Mouse (Mus musculus) kidney, postnatal 10 days (tissue): ENCODE measurements around the gene Brsk1.

Source experiments
- DNase-seq: peaks from one replicate; pipeline ENCODE4 v3.0.0; 2021; ENCODE audit warnings: mixed read lengths

The Brsk1 gene

GRCm38 (mm10) chr7:4690387-4690786 is at the start of gene Brsk1:
Gene Brsk1, plus strand, starts transcription at chr7:4690604.
- peak; percentile 86 for DNase-seq

DNA sequence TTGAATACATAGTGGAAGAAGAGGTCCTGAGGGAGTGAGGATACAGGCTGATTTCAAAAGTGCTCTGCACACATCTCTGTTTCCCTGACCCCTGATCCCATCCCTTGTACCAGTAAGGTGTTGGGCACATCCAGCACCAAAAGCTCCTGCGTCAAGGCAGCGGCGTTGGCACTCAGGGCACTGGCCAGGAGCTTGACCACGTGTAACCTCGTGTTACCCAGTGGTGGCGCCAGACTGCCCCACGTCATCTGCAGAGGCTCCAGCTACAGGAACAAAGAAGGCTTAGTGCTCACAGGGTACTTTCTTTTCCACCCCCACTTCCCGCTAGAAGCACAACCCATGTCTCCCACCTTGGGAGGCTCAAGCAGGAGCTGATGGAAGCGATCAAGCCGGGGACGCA is 49.2 kb upstream of the Brsk1 start:
- DNase-seq, result no peak

DNA sequence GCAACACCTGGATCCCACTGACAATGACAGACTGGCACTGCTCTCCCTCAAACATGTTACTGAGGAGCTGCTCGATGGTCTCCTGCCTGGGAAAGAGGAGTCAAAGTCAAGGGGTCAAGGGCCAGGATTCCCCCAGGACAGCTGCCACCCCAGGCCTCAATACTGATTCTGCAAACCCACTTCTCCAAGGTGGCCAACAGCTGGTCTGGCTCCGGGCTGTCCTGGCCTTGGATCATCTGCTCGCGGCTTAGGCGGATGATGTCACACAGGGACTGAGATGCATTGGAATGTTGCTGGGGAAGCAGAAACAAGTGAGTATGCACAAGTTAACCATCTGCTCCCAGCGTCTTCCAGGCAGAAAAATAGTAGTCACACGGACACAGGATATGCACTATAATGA is 48.4 kb upstream of the Brsk1 start:
- DNase-seq, result peak; percentile 35

DNA sequence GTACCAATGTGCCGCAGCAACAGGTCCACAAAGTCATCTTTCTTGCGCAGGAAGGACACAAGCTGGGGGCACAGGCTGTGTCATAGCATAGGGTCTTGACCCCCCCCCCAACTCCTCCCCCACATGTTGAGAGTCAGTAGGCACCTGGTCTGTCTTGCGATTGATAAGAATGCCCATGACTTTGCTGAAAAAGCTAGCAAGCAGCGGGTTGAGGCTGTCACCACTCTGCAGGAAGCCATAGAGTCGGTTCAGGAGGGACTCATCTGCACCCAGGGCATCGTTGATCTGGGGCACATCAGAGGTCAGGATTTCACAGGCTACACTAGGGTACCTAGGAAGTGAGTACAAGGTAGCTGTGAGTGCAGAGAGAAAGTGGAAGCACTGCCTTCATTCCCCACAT is 47.2 kb upstream of the Brsk1 start:
- DNase-seq, result no peak

DNA sequence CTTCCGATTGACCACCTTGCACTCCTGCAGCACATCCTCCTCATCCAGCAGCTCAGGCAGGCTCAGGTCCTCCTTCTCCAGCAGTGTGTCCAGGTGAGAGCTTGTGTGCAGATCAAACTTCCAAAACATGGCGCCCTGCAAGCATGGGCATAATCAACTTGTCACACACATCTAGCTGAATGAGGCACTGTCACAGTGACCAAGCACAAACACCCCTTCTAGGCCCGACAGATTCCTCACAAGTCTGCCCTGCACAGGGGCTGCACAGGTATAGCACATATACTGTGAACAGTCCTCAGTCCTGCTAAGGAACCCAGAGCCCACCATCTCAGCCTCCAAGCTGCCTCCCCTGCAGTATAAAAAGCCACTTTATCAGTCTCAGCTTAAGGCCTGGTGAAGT is 43.6 kb upstream of the Brsk1 start:
- no peak for DNase-seq

- DNase-seq, result no peak
These were observed 43.1 kb upstream of the Brsk1 start for GRCm38 (mm10) chr7:4647291-4647690.

DNA sequence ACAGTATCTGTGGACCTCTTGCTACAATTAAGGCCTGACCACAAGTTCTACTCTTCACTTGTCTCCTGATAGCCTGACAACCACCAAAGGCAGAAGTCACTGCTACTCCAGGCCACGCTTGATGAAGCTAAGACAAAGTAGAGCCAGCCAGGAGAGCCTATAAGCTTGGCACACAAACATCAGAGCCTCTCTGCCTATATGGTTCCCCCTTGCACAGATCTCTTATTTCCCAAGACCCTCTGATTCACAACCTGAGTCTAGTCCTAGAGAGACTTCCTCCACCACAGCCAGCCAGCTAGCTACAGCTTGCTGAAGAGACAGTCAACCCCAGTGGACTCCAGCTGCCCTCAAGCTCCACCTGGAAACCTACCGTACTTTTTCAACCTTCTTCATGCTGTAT is 42.4 kb upstream of the Brsk1 start:
- no peak for DNase-seq

DNA sequence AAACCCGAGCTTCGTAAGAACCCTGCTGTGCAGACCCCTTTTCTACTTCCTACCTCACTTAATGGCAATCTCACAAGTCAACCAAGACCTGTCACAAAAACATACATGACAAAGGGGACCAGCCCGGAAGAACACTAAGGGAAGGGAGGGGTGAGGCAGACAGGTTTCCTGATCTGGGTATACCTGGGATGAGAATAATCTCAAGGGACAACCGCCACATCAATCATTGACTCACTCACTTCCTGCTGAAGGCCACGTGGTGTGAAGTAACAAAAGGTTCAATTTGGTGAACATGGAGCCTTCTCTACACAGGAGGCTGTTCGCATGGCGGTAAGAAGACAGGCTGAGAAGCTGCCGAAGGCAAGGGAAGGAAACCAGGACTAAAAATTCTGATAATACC is 38.8 kb upstream of the Brsk1 start:
- no peak for DNase-seq

DNA sequence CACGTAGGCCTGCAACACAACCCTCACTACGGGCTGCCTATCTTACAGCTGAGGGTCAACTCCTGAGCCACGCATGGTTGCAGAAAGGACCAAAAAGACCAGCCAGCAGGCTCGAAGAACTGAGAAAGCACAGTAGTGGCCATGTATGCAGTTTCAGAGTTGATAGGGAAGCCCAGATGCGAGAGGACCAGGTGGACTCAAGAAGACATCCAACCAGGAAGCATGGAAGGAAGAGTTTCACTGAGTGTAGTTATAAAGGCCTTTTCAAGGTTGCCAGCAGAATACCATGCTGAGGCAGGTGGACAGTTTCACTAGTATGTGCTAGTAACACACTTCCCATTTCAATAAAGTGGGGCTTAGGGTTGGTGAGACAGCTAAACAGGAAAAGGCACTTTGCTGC is 37.7 kb upstream of the Brsk1 start:
- DNase-seq, result no peak

DNA sequence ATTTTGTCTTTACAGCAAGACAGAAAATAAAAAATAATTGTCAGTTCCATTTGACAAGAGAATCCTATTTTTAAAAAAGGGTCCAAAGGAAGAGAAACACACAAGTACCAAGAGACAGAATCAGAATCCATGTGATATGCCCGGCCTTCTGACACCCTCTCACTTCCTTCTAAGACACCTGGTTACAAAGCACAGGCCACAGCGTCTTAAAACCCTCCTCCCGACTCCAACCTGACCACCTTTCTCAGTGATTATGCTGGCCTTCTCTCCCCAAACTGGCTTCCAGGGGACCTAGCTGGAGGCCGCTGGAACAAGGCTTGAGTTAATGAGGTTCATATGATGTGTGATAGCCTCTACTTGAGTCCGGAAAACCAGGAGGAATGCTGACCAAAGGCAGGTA is 37.1 kb upstream of the Brsk1 start:
- no peak for DNase-seq

- DNase-seq, result peak; percentile 32
These were observed 36.6 kb upstream of the Brsk1 start for GRCm38 (mm10) chr7:4653780-4654179.

DNA sequence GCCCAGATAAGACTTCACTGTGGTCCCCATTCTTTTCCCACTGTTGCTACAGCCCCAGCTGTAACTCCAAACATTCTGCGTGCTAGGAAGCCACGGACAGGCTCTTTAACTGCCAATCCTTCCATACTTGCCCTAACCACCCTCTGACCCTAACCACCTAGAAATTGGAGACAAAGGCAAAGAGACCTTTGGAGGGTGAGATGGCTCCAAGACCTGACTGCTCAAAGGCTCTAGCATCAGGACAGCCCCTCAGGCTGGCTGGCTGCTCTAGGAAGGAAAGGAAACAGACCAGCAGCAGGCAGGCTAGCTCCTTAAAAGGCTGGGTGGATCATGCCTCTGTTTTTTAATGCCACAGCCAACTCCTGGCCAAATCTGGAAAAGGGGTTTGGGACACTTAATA is 36.2 kb upstream of the Brsk1 start:
- no peak for DNase-seq

- no peak for DNase-seq
These were observed 35.0 kb upstream of the Brsk1 start for GRCm38 (mm10) chr7:4655393-4655792.

GRCm38 (mm10) chr7:4655916-4656315 is 34.5 kb upstream of the Brsk1 start:
- no peak for DNase-seq

- no peak for DNase-seq
These were observed 33.6 kb upstream of the Brsk1 start for GRCm38 (mm10) chr7:4656818-4657217.

- no peak for DNase-seq
These were observed 32.8 kb upstream of the Brsk1 start for GRCm38 (mm10) chr7:4657521-4658127.

DNA sequence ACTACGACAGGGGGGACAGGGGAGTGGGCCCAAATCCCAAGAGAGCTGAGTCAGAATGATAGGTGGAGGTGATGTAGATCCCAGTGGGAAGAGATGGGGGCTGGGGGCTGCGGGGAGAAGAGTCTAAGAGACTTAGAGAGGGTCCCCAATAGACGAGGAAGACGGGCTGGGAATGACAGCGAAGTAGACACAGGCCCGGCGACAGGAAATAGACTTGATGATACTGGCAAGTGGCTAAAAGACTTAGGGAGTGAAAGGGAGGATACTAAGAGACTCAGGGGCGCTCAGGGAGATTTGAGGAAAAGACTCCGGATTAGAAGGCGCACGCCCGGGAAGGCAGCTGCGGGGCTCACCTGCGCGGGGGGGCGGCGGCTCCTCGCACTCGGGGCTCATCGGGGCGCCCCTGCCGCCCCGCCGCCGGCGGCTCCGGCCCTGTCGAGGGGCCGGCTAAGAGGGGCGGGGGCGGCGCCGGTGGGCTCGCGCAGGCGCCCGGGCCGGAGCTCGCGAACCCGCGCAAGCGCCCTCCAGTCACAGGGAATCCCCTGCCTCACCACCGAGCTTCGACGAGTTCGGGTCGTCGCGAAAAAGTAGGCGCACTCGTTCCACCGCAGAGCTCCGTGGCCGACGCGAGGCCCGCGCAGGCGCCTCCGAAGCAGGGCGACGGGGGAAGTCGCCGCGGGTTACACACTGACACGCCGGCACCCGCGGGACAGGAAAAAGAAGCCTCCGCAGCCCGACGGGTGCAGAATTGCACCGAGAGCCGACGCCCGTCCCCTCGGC is 32.1 kb upstream of the Brsk1 start:
- peak; percentile 72 for DNase-seq

DNA sequence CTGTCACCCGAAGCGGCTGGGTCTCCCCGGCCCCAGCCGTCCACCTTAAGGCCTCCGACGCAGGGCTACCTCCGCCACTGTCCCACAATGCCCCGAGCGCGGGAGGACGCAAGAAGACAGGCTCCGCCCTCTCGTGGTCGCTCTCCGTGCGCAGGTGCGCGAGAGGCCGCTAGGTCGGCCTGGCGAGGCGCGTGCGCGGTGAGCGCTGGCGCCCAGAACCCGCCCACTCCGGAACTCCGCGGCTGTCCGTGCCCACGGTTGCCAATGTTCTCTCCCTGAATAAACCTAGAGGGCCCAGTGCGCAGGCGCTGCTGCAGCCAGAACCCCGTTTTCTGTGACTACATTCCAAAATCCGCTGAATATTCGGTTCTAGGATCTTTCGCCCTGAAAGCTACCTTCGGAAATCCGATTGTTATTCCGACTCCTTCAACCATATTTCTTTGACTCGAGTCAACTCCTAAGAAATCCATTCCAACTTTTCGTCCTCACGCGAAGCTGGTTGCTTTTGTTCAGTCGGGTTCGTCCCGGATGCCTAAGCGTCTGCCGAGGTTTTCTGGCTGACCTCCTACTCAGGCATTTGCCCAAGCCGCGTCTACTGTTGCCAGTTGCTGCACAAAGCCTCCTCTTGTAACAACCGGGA is 31.4 kb upstream of the Brsk1 start, which contains the start of gene Ppp6r1:
Gene Ppp6r1, minus strand, starts transcription at position 108 of the 640 bp plus-strand sequence.
- DNase-seq, result peak; percentile 98

GRCm38 (mm10) chr7:4659911-4660443 is 30.4 kb upstream of the Brsk1 start:
- no peak for DNase-seq

GRCm38 (mm10) chr7:4663179-4663578 is 27.2 kb upstream of the Brsk1 start:
- DNase-seq, result no peak

DNA sequence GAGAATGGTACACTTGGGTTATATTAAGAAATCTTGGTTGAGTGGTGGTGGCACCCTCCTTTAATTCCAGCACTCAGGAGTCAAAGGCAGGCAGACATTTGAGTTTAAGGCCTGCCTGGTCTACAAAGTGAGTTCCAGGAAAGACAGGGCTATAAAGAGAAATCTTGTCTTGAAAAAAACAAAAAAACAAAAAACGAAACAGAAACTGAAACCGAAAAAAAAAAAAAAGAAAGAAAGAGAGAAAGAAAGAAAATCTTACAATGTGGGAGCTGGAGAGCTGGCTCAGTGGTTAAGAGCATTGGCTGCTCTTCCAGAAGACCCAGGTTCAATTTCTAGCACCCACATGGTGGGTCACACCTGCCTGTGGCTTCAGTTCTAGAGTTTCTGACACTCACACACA is 26.7 kb upstream of the Brsk1 start:
- DNase-seq, result no peak

GRCm38 (mm10) chr7:4666871-4667270 is 23.5 kb upstream of the Brsk1 start:
- DNase-seq, result no peak

DNA sequence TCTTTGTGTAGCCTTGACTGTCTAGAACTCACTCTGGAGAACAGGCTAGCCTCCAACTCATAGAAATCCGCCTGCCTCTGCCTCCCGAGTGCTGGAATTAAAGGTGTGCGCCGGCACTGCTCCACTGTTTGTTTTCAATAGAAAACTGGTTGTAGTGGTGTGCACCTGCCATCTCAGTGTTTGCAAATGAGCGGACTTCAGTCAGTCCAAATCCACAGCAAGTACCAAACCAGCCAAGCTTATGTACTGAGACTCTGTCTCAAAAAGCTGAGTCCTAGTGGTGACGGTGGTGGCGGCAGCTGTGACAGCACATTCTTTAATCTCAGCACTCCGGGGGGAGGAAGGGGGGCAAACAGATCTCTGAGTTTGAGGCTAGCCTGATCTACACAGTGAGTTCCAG is 21.9 kb upstream of the Brsk1 start:
- no peak for DNase-seq

GRCm38 (mm10) chr7:4669156-4669555 is 21.2 kb upstream of the Brsk1 start:
- DNase-seq, result no peak
